Mouse (Mus musculus) 416B (cell line): Measurements from ENCODE around the gene Usp3.
A peak's percentile ranks its signal among the peaks of the same experiment; 100 is the strongest.

ENCODE experiments used
- DNase-seq: peaks from one replicate; pipeline ENCODE4 v3.0.0; 2011; ENCODE audit warnings: low read depth

Gene Usp3

DNA sequence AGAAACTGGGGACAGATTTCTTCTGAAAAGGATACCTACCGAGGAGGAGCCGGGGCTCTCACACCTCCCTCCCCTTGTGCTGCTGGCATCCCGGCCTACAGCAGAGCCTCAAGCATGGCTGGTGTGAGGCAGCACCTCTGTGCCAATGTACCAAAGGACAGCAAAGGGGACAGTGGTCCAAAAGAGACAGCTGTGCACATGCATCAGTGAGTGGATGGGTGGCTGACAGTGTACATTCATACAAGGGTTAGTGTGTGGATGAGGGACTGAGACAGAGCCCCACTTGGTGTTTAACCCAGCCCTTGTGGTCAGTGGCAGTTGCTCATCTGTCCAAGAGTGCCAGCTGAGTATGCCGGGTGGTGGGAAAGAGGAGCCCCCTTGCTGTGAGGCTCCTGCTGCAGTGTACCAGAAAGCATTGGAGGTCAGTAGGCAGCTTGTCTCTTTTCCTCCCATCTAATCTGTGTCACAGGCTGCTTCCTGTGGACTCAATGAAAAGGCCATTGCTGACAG lies 84.0 kb downstream of the Usp3 start:
- no peak for DNase-seq

DNA sequence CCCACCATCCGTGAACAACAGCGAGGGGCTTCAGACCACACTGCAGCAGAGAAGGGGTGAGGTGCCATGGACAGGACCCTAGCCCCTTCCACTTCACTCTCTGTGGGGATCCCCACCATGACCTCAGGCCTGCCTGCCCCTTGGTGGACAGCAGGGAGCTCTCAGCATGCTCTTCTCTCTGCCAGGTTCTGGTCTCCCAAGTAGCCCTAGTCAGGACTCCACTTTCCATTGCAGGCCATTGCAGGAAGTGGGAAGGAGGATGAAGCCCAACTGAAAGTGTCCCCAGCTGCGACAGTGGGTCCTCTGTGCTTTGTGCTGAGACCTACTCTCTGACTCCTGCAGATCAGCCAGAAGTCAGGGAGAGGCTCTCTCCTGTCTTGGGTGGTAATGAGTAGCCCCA lies 85.3 kb downstream of the Usp3 start:
- DNase-seq = no peak

DNA sequence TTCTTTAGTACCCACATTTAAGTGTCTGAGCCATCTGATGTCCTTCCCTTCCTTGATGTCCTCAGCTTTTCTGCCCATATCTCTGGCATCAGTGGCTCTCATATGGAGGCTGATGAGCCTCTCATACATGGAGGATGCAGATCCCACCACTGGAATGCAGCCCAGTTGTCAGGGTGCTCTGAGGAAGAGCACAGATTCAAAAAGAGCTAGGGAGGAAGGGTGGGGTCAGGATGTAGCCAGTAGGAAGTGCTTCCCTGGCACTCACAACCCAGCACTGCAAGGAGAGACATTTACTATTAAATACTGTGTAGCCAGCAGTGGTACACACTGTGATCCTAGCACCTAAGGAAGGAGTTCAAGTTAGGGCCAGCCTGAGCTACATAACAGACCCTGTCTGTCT lies 86.5 kb downstream of the Usp3 start:
- no peak for DNase-seq

DNA sequence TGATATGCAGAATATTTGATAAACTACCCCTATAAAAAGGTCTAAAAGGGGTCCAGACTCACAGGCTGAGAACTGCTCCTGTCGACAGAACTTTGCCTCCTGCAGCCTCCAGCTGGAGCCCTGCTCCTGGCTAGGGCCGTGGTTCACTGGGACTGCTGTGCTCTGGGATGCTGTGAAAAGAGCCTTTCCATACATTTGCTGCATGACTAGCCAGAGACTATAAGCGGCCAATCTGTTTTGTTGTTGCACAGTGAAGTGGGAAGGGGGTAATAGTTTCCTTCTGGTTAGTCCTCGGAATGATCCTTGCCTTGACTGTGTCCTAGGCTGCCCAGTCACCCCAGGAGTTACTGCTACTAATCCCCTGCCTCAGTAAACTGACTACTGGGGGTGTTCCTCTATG lies 86.9 kb downstream of the Usp3 start:
- DNase-seq = no peak

DNA sequence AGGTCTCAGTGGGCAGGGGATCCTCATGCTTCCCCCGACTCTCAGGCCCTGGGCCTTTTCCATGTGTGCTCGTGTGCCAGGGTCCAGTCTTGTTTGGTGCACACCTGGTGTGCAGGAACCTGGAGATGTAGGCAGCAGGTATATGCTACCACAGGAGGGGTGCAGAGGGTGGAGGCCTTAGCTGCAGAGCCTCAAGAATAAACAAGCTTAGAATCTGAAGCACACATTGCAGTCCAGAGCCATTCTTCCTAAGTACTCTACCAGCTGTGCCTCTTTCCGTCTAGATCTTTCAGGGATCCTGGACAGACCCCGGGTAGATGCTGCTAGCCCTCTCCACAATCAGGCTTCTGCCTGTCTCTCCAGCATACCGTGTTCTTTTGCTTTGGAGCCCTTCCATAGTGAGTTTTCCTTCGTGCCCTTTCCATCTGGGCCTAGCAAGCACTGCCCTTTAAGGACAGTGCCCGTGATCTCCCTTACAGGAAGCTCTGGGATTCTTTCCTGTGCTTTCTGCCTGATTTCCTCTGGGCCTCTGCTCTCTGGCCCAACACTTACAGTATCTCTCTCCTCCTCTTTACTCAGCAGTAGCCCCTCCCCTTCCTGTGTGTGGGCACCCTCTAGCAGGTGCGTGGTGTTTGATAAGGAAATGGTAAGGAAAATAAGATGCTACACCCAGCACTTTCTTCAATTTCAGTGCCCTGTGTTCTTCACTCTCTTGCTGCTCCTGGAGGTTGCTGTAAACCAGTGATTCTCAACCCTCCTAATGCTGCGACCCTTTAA lies 87.6 kb downstream of the Usp3 start:
- peak; percentile 76 for DNase-seq

DNA sequence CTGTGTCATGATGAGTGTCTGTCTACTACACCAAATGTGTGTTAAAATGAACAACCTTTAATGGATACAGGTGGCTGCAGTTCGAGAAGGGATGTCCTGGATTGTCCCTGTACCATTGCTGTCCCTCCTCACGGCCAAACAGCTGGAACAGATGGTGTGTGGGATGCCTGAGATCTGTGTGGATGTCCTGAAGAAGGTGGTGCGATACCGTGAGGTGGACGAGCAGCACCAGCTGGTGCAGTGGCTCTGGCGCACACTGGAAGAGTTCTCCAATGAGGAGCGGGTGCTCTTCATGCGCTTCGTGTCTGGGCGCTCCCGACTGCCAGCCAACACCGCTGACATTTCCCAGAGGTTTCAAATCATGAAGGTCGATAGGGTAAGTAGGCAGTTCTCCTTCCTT lies 88.4 kb downstream of the Usp3 start:
- no peak for DNase-seq

DNA sequence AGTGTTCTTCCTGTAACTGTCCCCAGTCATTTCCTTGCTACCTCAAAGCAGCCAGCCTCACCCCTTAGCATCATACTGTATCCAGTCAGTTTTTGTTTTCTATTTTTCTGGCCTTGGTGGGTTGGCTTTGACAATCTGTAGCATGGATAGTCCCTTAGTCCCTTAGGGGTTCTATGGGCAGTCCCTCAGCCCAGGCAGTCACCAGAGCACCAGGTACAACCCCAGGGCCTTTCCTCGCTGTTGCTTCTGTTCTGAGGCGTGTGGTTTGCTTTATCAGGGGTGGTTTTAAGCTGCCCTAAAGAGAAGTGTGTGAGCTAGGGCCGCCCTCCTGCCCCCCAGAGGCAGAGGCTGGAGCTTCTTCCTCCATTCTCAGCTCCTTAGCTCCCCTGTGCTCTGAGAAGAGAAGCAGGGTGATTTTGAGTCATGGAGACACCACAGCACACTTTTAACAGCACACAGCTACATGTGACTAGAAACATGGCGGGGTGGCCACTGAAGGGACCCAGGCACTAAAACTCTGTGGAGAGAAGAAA lies 89.0 kb downstream of the Usp3 start:
- peak; percentile 52 for DNase-seq

DNA sequence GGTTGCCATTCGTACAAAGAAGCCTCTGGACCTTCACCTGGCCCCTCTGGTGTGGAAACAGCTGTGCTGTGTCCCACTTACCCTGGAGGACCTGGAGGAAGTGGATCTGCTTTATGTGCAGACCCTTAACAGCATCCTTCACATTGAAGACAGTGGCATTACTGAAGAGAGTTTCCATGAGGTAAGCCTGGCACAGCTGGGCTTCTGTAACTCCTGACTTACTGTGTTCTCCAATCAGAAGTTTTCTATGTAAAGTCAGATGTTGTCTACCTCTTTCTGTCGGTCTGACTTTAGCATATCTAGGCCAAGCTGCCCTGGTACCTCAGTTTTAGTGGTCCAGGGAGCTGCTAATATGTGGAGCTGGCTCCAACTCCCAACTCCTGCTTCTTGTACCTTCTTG lies 91.7 kb downstream of the Usp3 start:
- DNase-seq = no peak

DNA sequence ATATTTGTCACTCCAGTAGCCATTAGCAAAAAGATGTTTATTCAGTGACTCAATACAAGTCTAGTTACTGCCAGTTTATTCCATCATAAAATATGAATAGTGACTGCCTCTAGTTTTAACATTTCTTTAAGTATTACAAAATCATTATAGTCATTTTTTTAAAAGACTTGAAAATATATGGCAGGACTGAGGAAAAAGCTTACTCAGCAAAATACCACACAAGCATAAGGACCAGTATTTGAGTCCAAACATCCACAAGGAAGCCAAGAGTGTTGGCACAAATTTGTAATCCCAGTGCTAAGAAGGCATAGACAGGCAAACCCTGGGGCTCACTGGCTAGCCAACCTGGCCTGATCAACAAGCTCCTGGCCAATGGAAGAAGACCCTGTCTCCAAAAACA lies 99.0 kb downstream of the Usp3 start:
- no peak for DNase-seq

DNA sequence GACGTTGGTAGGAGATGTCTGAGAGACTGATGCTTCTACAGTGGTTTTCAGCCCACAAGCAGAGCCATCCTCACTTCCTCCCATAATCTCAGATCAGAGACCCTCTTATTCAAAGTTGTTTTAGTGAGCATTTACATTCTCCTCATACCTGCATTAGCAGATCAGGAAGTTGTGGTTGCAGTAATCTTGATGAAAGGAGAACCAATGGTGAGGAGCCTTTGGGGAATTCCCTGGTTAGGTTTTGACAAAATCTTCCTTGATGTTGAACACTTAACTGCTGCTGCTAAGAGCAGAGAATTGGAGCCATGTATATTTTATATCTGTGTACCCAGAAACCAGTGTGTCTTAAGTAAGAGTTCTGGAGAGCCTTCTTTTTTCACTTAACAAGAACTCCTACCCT lies 100.6 kb downstream of the Usp3 start:
- no peak for DNase-seq

DNA sequence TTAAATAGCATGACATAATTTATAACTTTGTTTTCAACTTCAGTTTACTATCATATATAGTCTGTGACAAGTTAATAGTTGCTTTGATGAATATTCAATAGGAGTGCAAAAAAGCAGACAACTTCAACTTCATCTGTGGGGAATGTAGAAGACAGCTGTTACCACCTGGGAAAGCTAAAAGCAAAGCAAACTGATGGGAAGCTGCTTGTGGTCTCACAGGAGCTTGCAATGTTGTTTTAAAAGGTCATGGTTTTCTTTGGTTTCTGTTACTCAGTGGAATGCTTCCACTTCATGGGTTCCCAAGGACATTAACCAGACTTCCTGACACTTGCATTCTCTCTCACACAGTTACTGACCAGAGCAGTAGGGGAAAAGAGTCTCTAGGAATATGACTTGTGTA lies 104.2 kb downstream of the Usp3 start:
- DNase-seq = no peak

DNA sequence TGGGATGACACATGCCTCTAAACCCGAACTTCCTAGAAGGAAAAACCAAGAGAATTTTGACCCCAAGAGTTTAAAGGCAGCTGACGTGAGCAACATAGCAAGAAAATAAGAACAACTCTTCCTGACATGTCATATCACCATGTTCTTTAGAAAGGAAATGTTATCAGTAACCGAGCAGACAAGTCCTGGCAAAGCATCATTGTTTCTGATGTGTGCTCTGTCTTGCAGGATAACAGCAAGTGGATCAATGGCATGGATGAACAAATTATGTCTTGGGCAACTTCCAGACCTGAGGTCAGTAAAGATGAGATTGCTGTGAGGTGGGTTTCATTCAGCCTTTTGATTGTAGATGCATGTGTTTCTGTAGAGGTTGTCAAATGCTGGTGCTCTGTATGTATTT lies 109.5 kb downstream of the Usp3 start:
- DNase-seq = no peak

DNA sequence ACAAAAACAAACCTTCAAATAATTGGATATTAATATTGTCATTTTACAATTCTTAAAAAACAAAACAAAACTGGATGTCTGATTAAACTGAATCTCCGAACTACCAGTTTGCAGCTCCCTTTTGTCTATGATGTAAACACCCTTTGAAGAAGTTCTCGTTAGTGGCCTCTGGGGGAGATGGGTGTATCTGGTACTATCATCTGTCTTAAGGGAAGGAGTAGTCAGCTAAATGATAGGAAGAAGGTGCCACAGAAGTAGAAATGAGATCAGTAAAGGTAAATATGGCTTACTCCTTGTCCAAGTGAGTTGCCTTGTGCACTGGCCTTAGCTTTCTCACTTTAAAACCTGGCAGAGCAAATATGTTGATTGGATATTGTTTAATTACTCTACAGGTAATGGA lies 115.2 kb downstream of the Usp3 start:
- DNase-seq = no peak

DNA sequence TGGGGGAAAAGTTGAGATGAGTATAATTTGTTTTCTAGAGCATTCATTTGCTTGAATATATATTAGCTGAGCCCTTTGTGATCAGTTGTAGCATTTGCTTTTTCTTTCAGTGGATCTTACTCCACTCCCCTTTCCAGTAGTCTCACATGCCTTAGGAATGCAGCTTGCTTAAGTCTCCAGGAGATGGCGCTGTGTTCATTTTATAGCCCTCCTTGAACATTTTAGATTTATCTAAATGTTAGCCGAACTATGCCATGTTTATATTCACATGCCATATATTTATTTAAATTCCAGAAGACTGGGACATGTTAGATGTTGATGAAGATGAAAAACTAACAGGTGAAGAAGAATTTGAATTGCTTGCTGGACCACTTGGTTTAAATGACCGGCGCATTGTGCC lies 127.9 kb downstream of the Usp3 start:
- DNase-seq = peak; percentile 74
